Mouse (Mus musculus): ENCODE results near the gene Zfp541.

DNA sequence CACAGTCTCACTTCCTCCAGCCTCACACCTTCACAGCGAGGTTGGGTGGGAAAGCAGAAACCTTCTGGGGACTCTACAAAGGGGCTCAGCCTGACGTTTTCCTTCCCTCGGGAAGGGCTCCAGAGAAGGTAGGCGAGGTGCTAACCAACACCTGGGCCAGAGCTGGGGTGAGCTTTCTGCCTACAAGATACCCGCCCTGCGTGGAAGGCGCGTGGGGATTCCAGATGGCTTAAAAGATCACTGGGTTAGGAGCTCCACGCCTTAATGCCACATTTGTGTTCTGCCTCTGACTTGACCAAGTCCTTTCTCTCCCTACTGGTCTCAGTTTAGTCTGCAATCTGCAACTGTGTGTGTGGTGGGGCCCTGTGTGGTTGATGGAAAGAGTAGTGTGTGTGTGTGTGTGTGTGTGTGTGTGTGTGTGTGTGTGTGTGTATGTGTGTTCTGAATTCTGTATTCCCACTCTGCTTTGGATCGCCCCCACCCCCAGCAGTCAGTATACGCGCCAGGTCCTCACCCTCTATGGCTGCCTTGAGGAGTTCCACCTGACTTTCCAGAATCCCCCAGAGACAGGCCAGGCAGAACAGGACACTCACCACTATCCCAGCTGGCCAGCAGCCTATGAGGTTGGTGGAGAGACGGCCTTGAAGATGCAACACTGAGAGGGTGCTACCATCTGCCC, 69.5 kb downstream of the Zfp541 start:
- TF ChIP-seq CTCF (IDR thresholded peaks at IDR 0.05; ENCODE audit: low read depth, low read length) (no peak), POLR2A (IDR thresholded peaks at IDR 0.05; ENCODE audit: insufficient read depth, low read length) (no peak)

Measured in ES-Bruce4 (cell line).